Mouse (Mus musculus): ENCODE data around the gene Renbp. TPM values are rescaled to one million over a fixed set of nuclear protein-coding genes. Genes with fewer than 3 reads are reported as not detected.
A peak's percentile ranks its signal among the peaks of the same experiment; 100 is the strongest.

The Renbp gene
- total RNA-seq (2014; rRNA removed; ENCODE audit: low replicate concordance) (16.5 and 43.5 TPM in 2 replicates), polyA plus RNA-seq (2015; fragmentation: Nextera tagmentation; extraction: Ambion mirVana) (35.9 and 38.8 TPM in 2 replicates)

- TF ChIP-seq CTCF (IDR thresholded peaks at IDR 0.05; ENCODE audit: low read depth) (peak; percentile 37; the same call in 1 of the 2 replicates), EP300 (IDR thresholded peaks at IDR 0.05; ENCODE audit: low read depth) (no peak)
- Histone ChIP-seq H3K4me1 (ENCODE audit: control insufficient read depth, insufficient read depth) (no peaks in the 10 kb centered on the region), H3K36me3 (replicated peaks; ENCODE audit: control insufficient read depth, insufficient read depth, low read length) (no peaks in the 10 kb centered on the region; the same call in 1 of the 2 replicates), H3K4me2 (ENCODE audit: low read depth, low read length) (peak within 1 kb of the TSS; percentile 58), H3K27ac (ENCODE audit: low read depth) (peak within 1 kb of the TSS; percentile 20; the same call in 1 of the 2 replicates), H3K9me3 (replicated peaks; ENCODE audit: control insufficient read depth, low read length) (no peaks in the 10 kb centered on the region), H3K4me3 (ENCODE audit: low read depth, low read length) (peak within 1 kb of the TSS; percentile 41), H3K27me3 (ENCODE audit: control insufficient read depth, insufficient read depth, low read length) (no peaks in the 10 kb centered on the region), H3K9ac (replicated peaks; ENCODE audit: low read depth, low read length) (peak within 1 kb of the TSS; percentile 28)
- WGBS, result 34% methylated on average over 17 of the region's 17 CpGs
- ATAC-seq (ENCODE audit: insufficient read depth, low read depth) (peak; percentile 98), DNase-seq (ENCODE audit: low spot score) (peak; percentile 62)
These were observed at the start of gene Renbp for GRCm38 (mm10) chrX:73930402-73931062. Renbp (minus strand) TSS chrX:73930850.

DNA sequence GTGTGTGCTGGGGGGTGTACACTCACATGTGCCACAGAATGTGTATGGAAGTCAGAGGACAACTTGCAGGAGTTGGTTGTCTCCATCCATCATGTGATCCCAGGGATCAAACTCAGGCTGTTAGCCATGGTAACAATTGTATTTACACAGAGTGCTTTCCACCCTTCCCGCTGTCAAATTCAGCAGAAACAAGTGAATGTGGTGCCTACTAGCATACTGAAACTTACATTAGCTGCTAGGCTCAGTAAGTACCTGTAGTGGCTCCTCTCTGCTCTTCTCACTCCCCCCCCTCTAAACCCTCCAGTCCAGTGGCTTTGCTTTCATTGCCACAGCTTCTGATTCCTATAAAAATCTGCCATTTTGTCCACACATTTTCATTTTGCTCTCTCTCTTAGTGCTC is 47.1 kb upstream of the Renbp start:
- no peak overlapping the region for H3K27ac ChIP-seq (ENCODE audit: low read depth)
- no peak overlapping the region for H3K4me2 ChIP-seq (ENCODE audit: low read depth, low read length)
- H3K9ac ChIP-seq (replicated peaks; ENCODE audit: low read depth, low read length), result no peak overlapping the region
- no peaks in the 10 kb centered on the region for H3K4me1 ChIP-seq (ENCODE audit: control insufficient read depth, insufficient read depth)
- no peak overlapping the region for H3K4me3 ChIP-seq (ENCODE audit: low read depth, low read length)
- no peaks in the 10 kb centered on the region for H3K27me3 ChIP-seq (ENCODE audit: control insufficient read depth, insufficient read depth, low read length)
- TF ChIP-seq CTCF (IDR thresholded peaks at IDR 0.05; ENCODE audit: low read depth) (no peak), EP300 (IDR thresholded peaks at IDR 0.05; ENCODE audit: low read depth) (no peak)
- 33% methylated on average over 1 of the region's 1 CpGs for WGBS
- no peaks in the 10 kb centered on the region for H3K36me3 ChIP-seq (replicated peaks; ENCODE audit: control insufficient read depth, insufficient read depth, low read length)
- DNase-seq (ENCODE audit: low spot score) (no peak), ATAC-seq (ENCODE audit: insufficient read depth, low read depth) (no peak)
- no peaks in the 10 kb centered on the region for H3K9me3 ChIP-seq (replicated peaks; ENCODE audit: control insufficient read depth, low read length)

- Histone ChIP-seq H3K27me3 (ENCODE audit: control insufficient read depth, insufficient read depth, low read length) (no peaks in the 10 kb centered on the region), H3K4me3 (ENCODE audit: low read depth, low read length) (no peak overlapping the region), H3K36me3 (replicated peaks; ENCODE audit: control insufficient read depth, insufficient read depth, low read length) (no peaks in the 10 kb centered on the region), H3K27ac (ENCODE audit: low read depth) (no peak overlapping the region), H3K9me3 (replicated peaks; ENCODE audit: control insufficient read depth, low read length) (no peaks in the 10 kb centered on the region), H3K4me1 (ENCODE audit: control insufficient read depth, insufficient read depth) (no peaks in the 10 kb centered on the region), H3K9ac (replicated peaks; ENCODE audit: low read depth, low read length) (no peak overlapping the region), H3K4me2 (ENCODE audit: low read depth, low read length) (no peak overlapping the region)
- 88% methylated on average over 2 of the region's 2 CpGs for WGBS
- DNase-seq (ENCODE audit: low spot score) (no peak), ATAC-seq (ENCODE audit: insufficient read depth, low read depth) (no peak)
- no peak for TF ChIP-seq CTCF (IDR thresholded peaks at IDR 0.05; ENCODE audit: low read depth)
- TF ChIP-seq EP300 (IDR thresholded peaks at IDR 0.05; ENCODE audit: low read depth), result no peak
These were observed 45.6 kb upstream of the Renbp start for GRCm38 (mm10) chrX:73976283-73976682.

- no peak overlapping the region for H3K4me2 ChIP-seq (ENCODE audit: low read depth, low read length)
- no peaks in the 10 kb centered on the region for H3K9me3 ChIP-seq (replicated peaks; ENCODE audit: control insufficient read depth, low read length)
- WGBS, result 60% methylated on average over 4 of the region's 4 CpGs
- no peak overlapping the region for H3K27ac ChIP-seq (ENCODE audit: low read depth)
- H3K27me3 ChIP-seq (ENCODE audit: control insufficient read depth, insufficient read depth, low read length), result no peaks in the 10 kb centered on the region
- ATAC-seq (ENCODE audit: insufficient read depth, low read depth), result no peak
- no peaks in the 10 kb centered on the region for H3K4me1 ChIP-seq (ENCODE audit: control insufficient read depth, insufficient read depth)
- H3K36me3 ChIP-seq (replicated peaks; ENCODE audit: control insufficient read depth, insufficient read depth, low read length), result no peaks in the 10 kb centered on the region
- no peak overlapping the region for H3K9ac ChIP-seq (replicated peaks; ENCODE audit: low read depth, low read length)
- TF ChIP-seq CTCF (IDR thresholded peaks at IDR 0.05; ENCODE audit: low read depth) (no peak), EP300 (IDR thresholded peaks at IDR 0.05; ENCODE audit: low read depth) (no peak)
- no peak for DNase-seq (ENCODE audit: low spot score)
- no peak overlapping the region for H3K4me3 ChIP-seq (ENCODE audit: low read depth, low read length)
These were observed 42.1 kb upstream of the Renbp start for GRCm38 (mm10) chrX:73972774-73973173.

- Histone ChIP-seq H3K4me1 (ENCODE audit: control insufficient read depth, insufficient read depth) (no peaks in the 10 kb centered on the region), H3K9me3 (replicated peaks; ENCODE audit: control insufficient read depth, low read length) (no peaks in the 10 kb centered on the region), H3K9ac (replicated peaks; ENCODE audit: low read depth, low read length) (no peak overlapping the region), H3K36me3 (replicated peaks; ENCODE audit: control insufficient read depth, insufficient read depth, low read length) (no peaks in the 10 kb centered on the region), H3K4me3 (ENCODE audit: low read depth, low read length) (no peak overlapping the region), H3K27me3 (ENCODE audit: control insufficient read depth, insufficient read depth, low read length) (no peaks in the 10 kb centered on the region), H3K27ac (ENCODE audit: low read depth) (no peak overlapping the region), H3K4me2 (ENCODE audit: low read depth, low read length) (no peak overlapping the region)
- TF ChIP-seq EP300 (IDR thresholded peaks at IDR 0.05; ENCODE audit: low read depth) (no peak), CTCF (IDR thresholded peaks at IDR 0.05; ENCODE audit: low read depth) (no peak)
- DNase-seq (ENCODE audit: low spot score) (no peak), ATAC-seq (ENCODE audit: insufficient read depth, low read depth) (no peak)
These were observed 40.1 kb upstream of the Renbp start for GRCm38 (mm10) chrX:73970781-73971180.

GRCm38 (mm10) chrX:73969729-73970128 is 39.1 kb upstream of the Renbp start:
- ATAC-seq (ENCODE audit: insufficient read depth, low read depth), result no peak
- H3K9me3 ChIP-seq (replicated peaks; ENCODE audit: control insufficient read depth, low read length), result no peaks in the 10 kb centered on the region
- 60% methylated on average over 2 of the region's 2 CpGs for WGBS

More at GRCm38 (mm10) chrX:73969729-73970128, 39.1 kb upstream of the Renbp start:
- no peak overlapping the region for H3K9ac ChIP-seq (replicated peaks; ENCODE audit: low read depth, low read length)
- TF ChIP-seq CTCF (IDR thresholded peaks at IDR 0.05; ENCODE audit: low read depth) (no peak), EP300 (IDR thresholded peaks at IDR 0.05; ENCODE audit: low read depth) (no peak)
- H3K4me3 ChIP-seq (ENCODE audit: low read depth, low read length), result no peak overlapping the region
- H3K4me2 ChIP-seq (ENCODE audit: low read depth, low read length), result no peak overlapping the region
- H3K4me1 ChIP-seq (ENCODE audit: control insufficient read depth, insufficient read depth), result 0 out of 2 replicates have a peak, but pooled peaks cover 1% of the 10 kb centered on the region
- no peak for DNase-seq (ENCODE audit: low spot score)
- no peak overlapping the region for H3K27ac ChIP-seq (ENCODE audit: low read depth)
- H3K27me3 ChIP-seq (ENCODE audit: control insufficient read depth, insufficient read depth, low read length), result no peaks in the 10 kb centered on the region
- H3K36me3 ChIP-seq (replicated peaks; ENCODE audit: control insufficient read depth, insufficient read depth, low read length), result no peaks in the 10 kb centered on the region
